ENCODE assay signal across 17 mouse cellular contexts in the genomic region with DNA sequence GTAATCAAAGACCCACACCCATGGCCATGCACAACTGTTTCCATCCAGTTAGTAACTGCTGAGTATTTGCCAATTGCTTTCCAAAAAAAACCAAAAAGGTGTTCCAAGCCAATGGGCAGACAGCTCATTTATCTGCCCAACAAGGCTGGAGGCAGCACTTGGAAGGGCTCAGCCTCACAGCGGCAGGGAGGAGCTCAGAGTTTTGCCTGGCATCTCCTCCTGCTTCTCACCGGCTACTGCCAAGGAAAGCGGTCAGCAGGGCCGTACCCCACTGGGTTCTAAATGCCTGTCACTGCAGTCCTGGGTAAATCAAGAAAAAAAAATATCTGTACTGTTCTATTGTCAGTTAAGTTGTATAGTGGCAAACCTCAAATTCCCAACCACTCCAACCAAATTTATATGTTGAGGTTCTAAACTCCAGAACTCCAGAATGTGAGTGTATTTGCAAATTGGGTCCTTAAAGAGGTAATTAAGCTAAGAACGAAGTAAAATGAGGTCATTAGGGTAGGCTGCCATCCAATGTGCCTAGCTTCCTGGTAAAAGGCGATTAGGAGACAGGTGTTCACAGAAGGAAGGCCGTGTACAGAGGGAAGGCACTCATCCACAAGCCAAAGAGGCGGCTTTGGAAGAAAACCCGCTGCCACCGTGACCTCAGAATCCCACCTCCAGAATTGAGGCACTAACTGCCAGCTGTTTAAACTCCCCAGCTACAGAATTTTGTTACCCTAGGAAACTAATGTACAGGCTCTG.
DNase-seq lines count a peak whose midpoint lies in the region; TF ChIP-seq lines count a peak whose summit lies in the region.
"Had no signal": no experiment of that assay in that cellular context is flagged by ENCODE, and none has a peak within 500 bp of the region (broad histone marks: within the 10 kb centered on the region; RNA-seq: fewer than 3 reads in every experiment).

No protein-coding gene starts in this region.

- no peak for TF ChIP-seq POLR2A in kidney, adult 2 months (IDR thresholded peaks at IDR 0.05; ENCODE audit: low read depth, low read length)
- TF ChIP-seq POLR2A in brain, embryonic 14.5 days (IDR thresholded peaks at IDR 0.05; ENCODE audit: borderline replicate concordance, extremely low read depth, insufficient read depth, insufficient read length, poor library complexity, severe bottlenecking) = no peak

- H3K27ac ChIP-seq in kidney, adult 2 months (ENCODE audit: insufficient read depth, low read depth, low read length) = no peak overlapping the region
- H3K27ac ChIP-seq: forebrain, embryonic 12.5 days; heart, adult 2 months; hindbrain, embryonic 15.5 days; limb, embryonic 12.5 days; liver, embryonic 12.5 days had no signal

- H3K36me3 ChIP-seq in kidney, adult 2 months (ENCODE audit: control insufficient read depth, insufficient read depth, low read length) = no peaks in the 10 kb centered on the region
- H3K36me3 ChIP-seq: forebrain, embryonic 12.5 days; hindbrain, embryonic 15.5 days; limb, embryonic 12.5 days; liver, embryonic 12.5 days had no signal

- WGBS in kidney, adult 2 months = 68% methylated on average over 10 of the region's 10 CpGs

- TF ChIP-seq CTCF in kidney, adult 2 months (conservative IDR thresholded peaks at IDR 0.05; ENCODE audit: insufficient read depth, insufficient read length, low read depth, low read length) = no peak
- TF ChIP-seq CTCF in brain, embryonic 14.5 days (IDR thresholded peaks at IDR 0.05; ENCODE audit: borderline replicate concordance, extremely low read depth, insufficient read depth, insufficient read length) = no peak

- no peaks in the 10 kb centered on the region for H3K4me1 ChIP-seq in kidney, adult 2 months (ENCODE audit: control insufficient read depth, insufficient read depth, low read length)
- H3K4me1 ChIP-seq: limb, embryonic 12.5 days; liver, embryonic 12.5 days had no signal

- DNase-seq in kidney, adult 2 months = peak; percentile 17
- no peak for DNase-seq in kidney, postnatal 25 days
- DNase-seq in brain, embryonic 14.5 days (ENCODE audit: low read depth) = peak; percentile 52
- DNase-seq in cerebellum, adult 8-10 months = peak; percentile 76
- peak; percentile 73 to 75 for DNase-seq in cerebellum, postnatal 36 days
- no peak for DNase-seq in kidney, postnatal 10 days
- no peak for DNase-seq in thymus, postnatal 10 days (ENCODE audit: low spot score in 2 of 2)
- DNase-seq: gastrocnemius, postnatal 36 days; heart, postnatal 36 days; lung, adult 18-20 months; lung, postnatal 10 days; spleen, adult 18-20 months had no signal

- no peaks in the 10 kb centered on the region for H3K27me3 ChIP-seq in kidney, adult 2 months (replicated peaks; ENCODE audit: control insufficient read depth, insufficient read depth, low read length)
- H3K27me3 ChIP-seq: forebrain, embryonic 12.5 days; hindbrain, embryonic 15.5 days; limb, embryonic 12.5 days; liver, embryonic 12.5 days had no signal

- no peak overlapping the region for H3K4me3 ChIP-seq in kidney, adult 2 months (ENCODE audit: insufficient read depth, low read depth, low read length)
- H3K4me3 ChIP-seq: forebrain, embryonic 12.5 days; heart, adult 2 months; hindbrain, embryonic 15.5 days; limb, embryonic 12.5 days; liver, embryonic 12.5 days had no signal

Comparison
In these comparisons a context has a peak if more than half of its experiments do, and no peak if none do; other contexts are left out.
1. DNase-seq: peak in kidney, adult 2 months (single experiment), brain, embryonic 14.5 days (single experiment), cerebellum, adult 8-10 months (single experiment) and cerebellum, postnatal 36 days (2 of 2); none in kidney, postnatal 25 days (0 of 2), kidney, postnatal 10 days (single experiment) and thymus, postnatal 10 days (0 of 2).